Mouse (Mus musculus): Measurements from ENCODE around the gene Gm10352. TPM values are rescaled to one million over a fixed set of nuclear protein-coding genes. Genes with fewer than 3 reads are reported as not detected.

Gene Gm10352
- not detected for polyA plus RNA-seq (2014; fragmentation: Illumina TruSeq; extraction: RNeasy Lipid Tissue Mini Kit (QIAGEN cat#74804); ENCODE audit: low read depth, low replicate concordance)

DNA sequence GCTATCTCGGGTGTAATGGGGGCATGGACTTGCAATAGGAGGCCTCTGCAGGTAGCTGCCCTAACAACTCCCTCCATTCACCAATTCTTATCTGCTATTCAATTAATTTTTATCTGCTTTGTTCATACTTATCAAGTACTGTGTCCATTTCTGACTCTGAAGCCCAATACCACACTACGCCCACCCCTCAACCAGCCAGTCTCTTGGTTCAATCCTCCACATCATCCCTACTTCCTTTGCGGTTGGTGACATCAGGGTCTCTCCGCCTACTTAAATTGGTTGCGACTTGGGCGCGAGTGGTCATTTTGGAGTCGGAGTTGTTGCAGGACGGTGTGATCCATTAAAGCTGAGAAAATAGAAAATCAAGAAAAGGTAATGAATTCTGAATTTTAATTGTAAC, at the start of gene Gm10352:
Gm10352 (plus strand) TSS at position 301 of the 400 bp plus-strand sequence.

DNA sequence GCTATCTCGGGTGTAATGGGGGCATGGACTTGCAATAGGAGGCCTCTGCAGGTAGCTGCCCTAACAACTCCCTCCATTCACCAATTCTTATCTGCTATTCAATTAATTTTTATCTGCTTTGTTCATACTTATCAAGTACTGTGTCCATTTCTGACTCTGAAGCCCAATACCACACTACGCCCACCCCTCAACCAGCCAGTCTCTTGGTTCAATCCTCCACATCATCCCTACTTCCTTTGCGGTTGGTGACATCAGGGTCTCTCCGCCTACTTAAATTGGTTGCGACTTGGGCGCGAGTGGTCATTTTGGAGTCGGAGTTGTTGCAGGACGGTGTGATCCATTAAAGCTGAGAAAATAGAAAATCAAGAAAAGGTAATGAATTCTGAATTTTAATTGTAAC, 31.5 kb downstream of the Gm10352 start, which contains the start of gene Gm29289:
Gm29289 (plus strand) TSS at position 301 of the 400 bp plus-strand sequence.

Other genes starting within 250 kb of the Gm10352 start
- gene Sry, start 237.3 kb upstream of the Gm10352 start, polyA plus RNA-seq (2014; fragmentation: Illumina TruSeq; extraction: RNeasy Lipid Tissue Mini Kit (QIAGEN cat#74804); ENCODE audit: low read depth, low replicate concordance) = not detected
- gene H2al2b, start 180.3 kb upstream of the Gm10352 start, polyA plus RNA-seq (2014; fragmentation: Illumina TruSeq; extraction: RNeasy Lipid Tissue Mini Kit (QIAGEN cat#74804); ENCODE audit: low read depth, low replicate concordance) = not detected
- not detected for gene Gm4064, start 104.8 kb upstream of the Gm10352 start, polyA plus RNA-seq (2014; fragmentation: Illumina TruSeq; extraction: RNeasy Lipid Tissue Mini Kit (QIAGEN cat#74804); ENCODE audit: low read depth, low replicate concordance)
- gene Rbmy, start 70.3 kb upstream of the Gm10352 start, polyA plus RNA-seq (2014; fragmentation: Illumina TruSeq; extraction: RNeasy Lipid Tissue Mini Kit (QIAGEN cat#74804); ENCODE audit: low read depth, low replicate concordance) = not detected
- not detected for gene Gm10256, start 70.3 kb upstream of the Gm10352 start, polyA plus RNA-seq (2014; fragmentation: Illumina TruSeq; extraction: RNeasy Lipid Tissue Mini Kit (QIAGEN cat#74804); ENCODE audit: low read depth, low replicate concordance)
- not detected for gene Gm29289, start 31.6 kb downstream of the Gm10352 start, polyA plus RNA-seq (2014; fragmentation: Illumina TruSeq; extraction: RNeasy Lipid Tissue Mini Kit (QIAGEN cat#74804); ENCODE audit: low read depth, low replicate concordance)